Mouse (Mus musculus) limb, embryonic 15.5 days (tissue): Measurements from ENCODE around the gene Ldhd. TPM values are rescaled to one million over a fixed set of nuclear protein-coding genes. Genes with fewer than 3 reads are reported as not detected.
A peak's percentile ranks its signal among the peaks of the same experiment; 100 is the strongest.

Source experiments
- ATAC-seq: fragments of 200-750 bp; cut with Nextera tagmentation; 2 replicates; pipeline ENCODE4 v1.8.0; 2017; ENCODE audit warnings: low read depth, moderate TSS enrichment; ENCODE audit not compliant: insufficient number of reproducible peaks, low FRiP score, low TSS enrichment
- H3K27ac ChIP-seq: fragments of 300-500 bp; sonication (generic); 2 replicates; pipeline ENCODE4 v1.5.1; 2015; ENCODE audit warnings: moderate library complexity, mild to moderate bottlenecking, inconsistent platforms
- H3K27me3 ChIP-seq: fragments of 300-500 bp; sonication (generic); 2 replicates; pipeline ENCODE4 v1.6.1; 2015; ENCODE audit warnings: inconsistent platforms
- H3K36me3 ChIP-seq: fragments of 300-500 bp; sonication (generic); 2 replicates; pipeline ENCODE4 v1.6.1; 2015; ENCODE audit warnings: inconsistent platforms
- H3K4me1 ChIP-seq: fragments of 300-500 bp; sonication (generic); 2 replicates; pipeline ENCODE4 v1.6.1; 2015; ENCODE audit warnings: inconsistent platforms
- H3K4me2 ChIP-seq: fragments of 300-500 bp; sonication (generic); 2 replicates; pipeline ENCODE4 v1.6.1; 2015; ENCODE audit warnings: mild to moderate bottlenecking, inconsistent platforms
- H3K4me3 ChIP-seq: fragments of 300-500 bp; sonication (generic); 2 replicates; pipeline ENCODE4 v1.5.1; 2015; ENCODE audit warnings: mild to moderate bottlenecking, inconsistent platforms
- H3K9ac ChIP-seq: fragments of 300-500 bp; sonication (generic); 2 replicates; pipeline ENCODE4 v1.6.1; 2015; ENCODE audit warnings: inconsistent platforms
- H3K9me3 ChIP-seq: fragments of 300-500 bp; sonication (generic); 2 replicates; pipeline ENCODE4 v1.6.1; 2016; ENCODE audit warnings: inconsistent platforms
- WGBS: fragments of 180-500 bp; shearing (Covaris S2); methylation state at CpG from one replicate; pipeline ENCODE4 v1.1.7; 2015; 5-methylcytosine and 5-hydroxymethylcytosine counted together
- polyA plus RNA-seq: library from polyadenylated mRNA; unstranded; fragments of >200 nt; fragmentation: Nextera tagmentation; extraction: Ambion mirVana; gene quantifications from 2 replicates; pipeline ENCODE4 v1.2.1, GENCODE M21; 2015

Ldhd gene
- 1.0 and 1.1 TPM in 2 replicates for polyA plus RNA-seq

DNA sequence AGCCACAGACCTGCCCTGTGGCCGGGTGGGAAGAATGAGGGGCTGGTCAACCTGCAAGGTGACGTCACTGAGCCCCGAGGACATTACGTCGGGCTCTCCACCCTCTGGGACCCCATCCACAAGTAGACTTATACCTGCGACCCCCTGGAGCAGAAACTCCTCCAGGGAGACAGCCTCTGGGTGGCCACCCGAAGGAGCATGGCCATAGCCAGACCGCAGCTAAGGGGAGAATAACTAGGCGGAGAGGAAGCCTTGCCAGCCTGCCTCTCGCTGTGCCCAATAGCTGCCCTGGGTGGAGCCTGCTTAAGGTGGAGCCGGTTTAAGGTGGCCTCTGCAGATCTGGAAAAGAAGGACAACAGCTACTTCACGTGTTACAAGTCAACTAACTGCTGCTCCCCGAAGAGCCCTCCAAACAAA lies at the start of gene Ldhd:
Gene Ldhd, minus strand, starts transcription at position 270 of the 417 bp plus-strand sequence.
- Histone ChIP-seq H3K27me3 (no peaks in the 10 kb centered on the region), H3K9me3 (no peaks in the 10 kb centered on the region), H3K9ac (peak within 1 kb of the TSS; percentile 23; the same call in 1 of the 2 replicates), H3K4me1 (peaks cover 22% of the 10 kb centered on the region), H3K36me3 (no peaks in the 10 kb centered on the region; the same call in 1 of the 2 replicates), H3K4me2 (peak within 1 kb of the TSS; percentile 53), H3K27ac (no peak within 1 kb of the TSS), H3K4me3 (peak within 1 kb of the TSS; percentile 42)
- 20% methylated on average over 13 of the region's 13 CpGs for WGBS
- ATAC-seq: 0 out of 2 replicates have a peak, but pooled peaks have one; percentile 57

DNA sequence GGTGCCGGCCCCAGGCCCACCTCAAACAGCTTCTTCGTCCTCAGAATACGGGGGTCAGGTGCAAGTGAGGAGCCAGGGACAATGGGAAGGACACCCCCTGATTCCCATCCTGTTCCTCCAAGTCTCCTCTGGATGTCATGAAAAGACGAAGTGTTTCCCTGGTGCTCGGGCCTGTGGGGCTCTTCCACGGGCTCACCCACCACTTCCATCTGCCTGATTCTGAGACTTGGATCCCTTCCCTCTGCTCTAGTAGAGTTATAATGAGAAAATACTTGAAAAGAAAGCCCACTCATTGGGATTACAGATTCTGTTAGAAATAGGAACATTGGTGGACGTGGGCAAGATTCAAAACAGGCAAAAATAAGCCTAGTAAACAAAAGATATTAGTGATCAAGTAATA lies 48.7 kb upstream of the Ldhd start:
- Histone ChIP-seq H3K27me3 (no peaks in the 10 kb centered on the region), H3K9ac (no peak overlapping the region), H3K4me1 (no peaks in the 10 kb centered on the region), H3K4me2 (no peak overlapping the region), H3K4me3 (no peak overlapping the region), H3K36me3 (no peaks in the 10 kb centered on the region), H3K9me3 (no peaks in the 10 kb centered on the region), H3K27ac (no peak overlapping the region)
- ATAC-seq: no peak
- 89% methylated on average over 7 of the region's 7 CpGs for WGBS

- Histone ChIP-seq H3K4me2 (no peak overlapping the region), H3K4me1 (no peaks in the 10 kb centered on the region), H3K4me3 (no peak overlapping the region), H3K27me3 (no peaks in the 10 kb centered on the region), H3K9me3 (no peaks in the 10 kb centered on the region), H3K9ac (no peak overlapping the region), H3K27ac (no peak overlapping the region), H3K36me3 (no peaks in the 10 kb centered on the region)
- ATAC-seq: no peak
- 26% methylated on average over 3 of the region's 3 CpGs for WGBS
These were observed 47.9 kb upstream of the Ldhd start for GRCm38 (mm10) chr8:111678111-111678510.

DNA sequence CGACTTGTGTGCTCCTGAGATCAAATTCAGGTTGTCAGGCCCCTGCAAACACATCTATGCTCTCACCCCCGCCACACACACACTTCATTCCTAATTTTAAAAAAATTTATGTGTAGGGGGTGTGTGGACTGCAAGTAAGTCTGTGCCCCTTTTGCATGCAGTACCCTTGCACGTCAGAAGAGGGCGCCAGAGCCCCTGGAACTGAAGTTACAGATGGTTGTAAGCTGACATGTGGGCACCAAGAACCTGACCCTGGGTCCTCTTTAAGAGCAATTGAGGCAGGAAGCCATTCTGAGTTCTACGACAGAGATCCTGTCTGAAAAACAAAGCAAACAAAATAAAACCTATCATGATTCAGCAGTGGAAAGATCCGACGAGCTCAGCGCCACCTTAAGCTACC lies 46.1 kb upstream of the Ldhd start:
- no peaks in the 10 kb centered on the region for H3K9me3 ChIP-seq
- ATAC-seq: no peak
- 76% methylated on average over 8 of the region's 8 CpGs for WGBS

GRCm38 (mm10) chr8:111666751-111667150 lies 36.6 kb upstream of the Ldhd start:
- Histone ChIP-seq H3K9me3 (no peaks in the 10 kb centered on the region), H3K4me3 (no peak overlapping the region), H3K4me2 (no peak overlapping the region), H3K36me3 (peaks cover 53% of the 10 kb centered on the region), H3K27ac (no peak overlapping the region), H3K27me3 (no peaks in the 10 kb centered on the region), H3K9ac (no peak overlapping the region), H3K4me1 (no peaks in the 10 kb centered on the region)
- no peak for ATAC-seq
- 77% methylated on average over 2 of the region's 2 CpGs for WGBS

More for the DNA sequence above, 46.1 kb upstream of the Ldhd start:
- H3K4me1 ChIP-seq: no peaks in the 10 kb centered on the region
- no peak overlapping the region for H3K27ac ChIP-seq
- no peak overlapping the region for H3K4me2 ChIP-seq
- H3K36me3 ChIP-seq: peaks cover 6% of the 10 kb centered on the region; the same call in 1 of the 2 replicates
- H3K4me3 ChIP-seq: no peak overlapping the region
- H3K9ac ChIP-seq: no peak overlapping the region
- no peaks in the 10 kb centered on the region for H3K27me3 ChIP-seq

- 88% methylated on average over 3 of the region's 3 CpGs for WGBS
- no peaks in the 10 kb centered on the region for H3K9me3 ChIP-seq
- no peaks in the 10 kb centered on the region for H3K27me3 ChIP-seq
- H3K4me2 ChIP-seq: no peak overlapping the region
- H3K36me3 ChIP-seq: peaks cover 33% of the 10 kb centered on the region
- ATAC-seq: no peak
- no peak overlapping the region for H3K27ac ChIP-seq
- no peak overlapping the region for H3K4me3 ChIP-seq
- no peak overlapping the region for H3K9ac ChIP-seq
- 0 out of 2 replicates have a peak, but pooled peaks cover 2% of the 10 kb centered on the region for H3K4me1 ChIP-seq
These were observed 32.3 kb upstream of the Ldhd start for GRCm38 (mm10) chr8:111662473-111662872.

DNA sequence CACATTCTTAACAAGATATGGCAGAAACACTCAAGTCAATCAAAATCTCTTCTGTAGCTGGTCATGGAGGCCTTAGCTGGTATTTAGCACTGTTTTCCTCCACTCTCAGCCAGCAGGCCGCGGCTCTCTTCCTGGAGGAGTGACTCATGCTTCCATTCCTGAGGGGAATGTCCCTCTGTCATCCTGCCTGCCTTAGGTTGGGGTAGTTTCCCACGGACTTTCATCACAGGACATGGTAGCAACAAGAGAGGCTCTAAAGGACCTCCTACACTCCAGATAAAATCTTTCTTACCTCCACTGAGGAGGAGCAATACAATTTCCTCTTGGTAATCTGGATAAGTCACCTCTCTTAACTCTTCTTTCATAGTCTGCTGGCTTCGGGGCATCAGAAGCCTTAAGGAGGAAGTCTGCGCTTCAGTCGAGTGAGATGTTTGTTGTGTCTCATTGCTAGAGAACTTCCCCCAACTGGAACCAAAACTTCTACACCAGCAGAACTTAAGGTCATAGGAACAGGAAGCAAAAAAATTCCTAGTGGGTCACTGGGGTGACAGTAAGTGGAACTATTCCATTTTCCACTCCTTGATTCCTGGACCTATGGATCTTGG lies 28.7 kb upstream of the Ldhd start:
- H3K9ac ChIP-seq: no peak overlapping the region
- no peaks in the 10 kb centered on the region for H3K27me3 ChIP-seq
- H3K27ac ChIP-seq: 0 out of 2 replicates have a peak overlapping the region, but pooled peaks have one; percentile 19
- 72% methylated on average over 6 of the region's 6 CpGs for WGBS
- H3K4me2 ChIP-seq: no peak overlapping the region
- peaks cover 7% of the 10 kb centered on the region; the same call in 1 of the 2 replicates for H3K4me1 ChIP-seq
- H3K4me3 ChIP-seq: no peak overlapping the region
- no peak for ATAC-seq
- no peaks in the 10 kb centered on the region for H3K9me3 ChIP-seq
- peaks cover 15% of the 10 kb centered on the region for H3K36me3 ChIP-seq

GRCm38 (mm10) chr8:111657312-111657854 lies 27.2 kb upstream of the Ldhd start:
- Histone ChIP-seq H3K27me3 (no peaks in the 10 kb centered on the region), H3K4me2 (no peak overlapping the region), H3K4me1 (peaks cover 7% of the 10 kb centered on the region; the same call in 1 of the 2 replicates), H3K36me3 (peaks cover 13% of the 10 kb centered on the region), H3K9ac (no peak overlapping the region), H3K4me3 (no peak overlapping the region), H3K27ac (no peak overlapping the region), H3K9me3 (no peaks in the 10 kb centered on the region)
- WGBS: 62% methylated on average over 1 of the region's 1 CpGs
- ATAC-seq: no peak

DNA sequence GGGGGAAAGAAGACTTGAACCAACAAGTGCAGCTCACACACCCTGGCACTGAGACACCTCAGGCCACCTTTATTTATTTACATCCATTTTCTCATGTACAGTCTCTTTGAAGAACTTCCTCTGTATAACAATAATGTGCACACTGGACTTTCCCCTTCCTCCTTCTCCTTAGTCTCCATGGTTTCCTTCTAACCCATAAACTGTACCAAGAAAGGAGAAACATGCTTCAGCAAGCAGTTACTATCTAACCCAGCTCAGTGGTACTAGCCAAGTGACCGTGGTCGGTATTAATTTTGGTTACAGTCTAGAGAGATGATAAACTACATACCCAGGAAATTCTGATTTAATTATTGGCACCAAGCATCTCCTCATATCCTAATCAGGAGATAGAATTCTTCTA lies 23.4 kb upstream of the Ldhd start:
- H3K27ac ChIP-seq: no peak overlapping the region
- no peak overlapping the region for H3K9ac ChIP-seq
- no peak overlapping the region for H3K4me2 ChIP-seq
- no peaks in the 10 kb centered on the region for H3K36me3 ChIP-seq
- no peak for ATAC-seq
- WGBS: 92% methylated on average over 2 of the region's 2 CpGs
- H3K9me3 ChIP-seq: no peaks in the 10 kb centered on the region
- no peak overlapping the region for H3K4me3 ChIP-seq
- H3K27me3 ChIP-seq: no peaks in the 10 kb centered on the region
- peaks cover 12% of the 10 kb centered on the region; the same call in 1 of the 2 replicates for H3K4me1 ChIP-seq

GRCm38 (mm10) chr8:111650651-111651050 lies 20.5 kb upstream of the Ldhd start:
- H3K9ac ChIP-seq: no peak overlapping the region
- no peaks in the 10 kb centered on the region for H3K36me3 ChIP-seq
- no peak for ATAC-seq
- no peak overlapping the region for H3K4me2 ChIP-seq
- no peaks in the 10 kb centered on the region for H3K9me3 ChIP-seq
- WGBS: 93% methylated on average over 3 of the region's 3 CpGs
- no peak overlapping the region for H3K4me3 ChIP-seq
- H3K27me3 ChIP-seq: no peaks in the 10 kb centered on the region
- peaks cover 9% of the 10 kb centered on the region; the same call in 1 of the 2 replicates for H3K4me1 ChIP-seq
- no peak overlapping the region for H3K27ac ChIP-seq

GRCm38 (mm10) chr8:111648834-111649233 lies 18.7 kb upstream of the Ldhd start:
- ATAC-seq: no peak
- no peaks in the 10 kb centered on the region for H3K36me3 ChIP-seq
- no peak overlapping the region for H3K9ac ChIP-seq
- H3K9me3 ChIP-seq: no peaks in the 10 kb centered on the region
- peaks cover 9% of the 10 kb centered on the region; the same call in 1 of the 2 replicates for H3K4me1 ChIP-seq
- no peaks in the 10 kb centered on the region for H3K27me3 ChIP-seq
- WGBS: 71% methylated on average over 2 of the region's 2 CpGs
- H3K27ac ChIP-seq: no peak overlapping the region
- no peak overlapping the region for H3K4me2 ChIP-seq
- H3K4me3 ChIP-seq: no peak overlapping the region

DNA sequence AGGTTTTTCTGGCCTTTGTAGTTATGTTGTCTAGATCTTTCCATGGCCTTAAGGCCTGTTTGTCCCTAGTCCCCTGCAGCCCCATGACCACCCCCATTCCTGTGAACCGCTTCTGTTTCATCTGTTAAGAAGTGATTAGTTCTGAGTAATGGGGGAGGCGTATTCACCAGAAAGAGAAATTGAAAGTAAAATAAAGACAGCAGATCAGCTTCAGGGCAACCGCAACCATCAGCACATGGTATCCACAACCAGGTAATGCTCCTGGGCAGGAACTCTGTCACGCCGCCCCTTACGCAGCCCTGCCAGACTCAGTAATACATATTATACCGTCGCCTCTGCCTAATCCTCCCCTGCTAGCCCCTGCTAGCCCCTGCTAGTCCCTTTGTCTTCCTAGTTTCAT lies 15.5 kb upstream of the Ldhd start:
- Histone ChIP-seq H3K27me3 (no peaks in the 10 kb centered on the region), H3K9ac (no peak overlapping the region)
- no peak for ATAC-seq

More for the DNA sequence above, 15.5 kb upstream of the Ldhd start:
- no peaks in the 10 kb centered on the region for H3K36me3 ChIP-seq
- H3K27ac ChIP-seq: no peak overlapping the region
- H3K4me1 ChIP-seq: peaks cover 15% of the 10 kb centered on the region
- no peak overlapping the region for H3K4me2 ChIP-seq
- H3K4me3 ChIP-seq: no peak overlapping the region
- no peaks in the 10 kb centered on the region for H3K9me3 ChIP-seq
- WGBS: 96% methylated on average over 8 of the region's 8 CpGs
